Mouse (Mus musculus): ENCODE data around the gene Actr10.

- TF ChIP-seq CTCF (conservative IDR thresholded peaks at IDR 0.05; ENCODE audit: low read length) = no peak
- no peak for TF ChIP-seq POU5F1 (IDR thresholded peaks at IDR 0.05; ENCODE audit: borderline replicate concordance, low read length)
- TF ChIP-seq NANOG (IDR thresholded peaks at IDR 0.05; ENCODE audit: borderline replicate concordance, low read length) = no peak
Observed at GRCm38 (mm10) chr12:70975406-70975805, 37.7 kb downstream of the Actr10 start.
